Mouse (Mus musculus): ENCODE results near the gene Col24a1. TPM values are rescaled to one million over a fixed set of nuclear protein-coding genes. Genes with fewer than 3 reads are reported as not detected.

The Col24a1 gene
- total and polyA plus RNA-seq, 2 experiments from 2014 or later, result 0.57 to 0.75 TPM

DNA sequence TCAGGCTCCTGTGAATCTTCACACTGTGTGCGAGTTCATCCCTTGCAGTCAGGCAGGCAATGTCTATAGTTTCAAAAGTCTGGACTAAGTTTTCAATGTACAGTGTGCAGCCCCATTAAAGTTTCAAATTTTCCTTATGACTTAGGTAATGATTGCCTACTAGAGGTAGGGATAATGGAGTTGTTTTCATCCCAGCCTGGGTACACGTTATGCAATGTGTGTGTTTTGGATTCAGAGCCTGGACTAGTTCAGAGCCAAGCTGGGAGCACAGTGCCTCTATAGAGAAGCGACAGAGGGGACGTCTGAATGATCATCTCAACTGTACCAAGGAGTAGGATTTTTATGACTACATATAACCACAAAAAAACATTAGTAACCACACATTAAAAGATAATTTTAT, 267.8 kb downstream of the Col24a1 start:
- Histone ChIP-seq H3K36me3 (replicated peaks; ENCODE audit: control insufficient read depth, insufficient read depth, low read length) (no peaks in the 10 kb centered on the region), H3K4me2 (ENCODE audit: low read depth, low read length) (no peak overlapping the region), H3K4me3 (ENCODE audit: low read depth, low read length) (no peak overlapping the region), H3K4me1 (ENCODE audit: control insufficient read depth, insufficient read depth) (no peaks in the 10 kb centered on the region), H3K27me3 (ENCODE audit: control insufficient read depth, insufficient read depth, low read length) (no peaks in the 10 kb centered on the region), H3K9ac (replicated peaks; ENCODE audit: low read depth, low read length) (no peak overlapping the region), H3K9me3 (replicated peaks; ENCODE audit: control insufficient read depth, low read length) (peaks cover 8% of the 10 kb centered on the region; the same call in 1 of the 2 replicates), H3K27ac (ENCODE audit: low read depth) (no peak overlapping the region)
- no peak for DNase-seq (ENCODE audit: low spot score)
- no peak for TF ChIP-seq CTCF (IDR thresholded peaks at IDR 0.05; ENCODE audit: low read depth)
- TF ChIP-seq EP300 (IDR thresholded peaks at IDR 0.05; ENCODE audit: low read depth), result no peak
- WGBS, result 78% methylated on average over 4 of the region's 4 CpGs
- ATAC-seq (ENCODE audit: insufficient read depth, low read depth), result no peak

DNA sequence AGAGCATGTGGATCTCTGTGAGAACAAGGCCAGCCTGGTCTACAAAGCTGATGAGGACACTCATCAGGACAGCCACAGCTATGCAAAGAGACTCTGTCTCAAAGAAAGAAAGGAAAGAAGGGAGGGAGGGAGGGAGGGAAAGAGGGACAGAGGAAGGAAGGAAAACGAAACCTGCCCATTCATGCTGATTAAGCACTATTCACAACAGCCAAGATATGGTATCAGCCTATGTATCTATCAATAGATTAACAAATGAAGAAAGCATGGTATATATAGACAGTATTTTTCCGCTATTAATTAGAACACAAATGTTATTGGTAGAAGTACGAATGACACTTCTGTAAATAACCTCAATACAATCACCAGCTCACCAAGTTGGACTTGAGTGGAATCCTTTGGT, 282.2 kb downstream of the Col24a1 start:
- no peak for ATAC-seq (ENCODE audit: insufficient read depth, low read depth)
- WGBS, result 78% methylated on average over 3 of the region's 3 CpGs
- Histone ChIP-seq H3K27me3 (ENCODE audit: control insufficient read depth, insufficient read depth, low read length) (no peaks in the 10 kb centered on the region), H3K4me3 (ENCODE audit: low read depth, low read length) (no peak overlapping the region), H3K9me3 (replicated peaks; ENCODE audit: control insufficient read depth, low read length) (no peaks in the 10 kb centered on the region), H3K9ac (replicated peaks; ENCODE audit: low read depth, low read length) (no peak overlapping the region), H3K4me1 (ENCODE audit: control insufficient read depth, insufficient read depth) (peaks cover 6% of the 10 kb centered on the region; the same call in 1 of the 2 replicates), H3K36me3 (replicated peaks; ENCODE audit: control insufficient read depth, insufficient read depth, low read length) (peaks cover 13% of the 10 kb centered on the region), H3K4me2 (ENCODE audit: low read depth, low read length) (no peak overlapping the region), H3K27ac (ENCODE audit: low read depth) (no peak overlapping the region)
- TF ChIP-seq CTCF (IDR thresholded peaks at IDR 0.05; ENCODE audit: low read depth) (no peak), EP300 (IDR thresholded peaks at IDR 0.05; ENCODE audit: low read depth) (no peak)
- DNase-seq (ENCODE audit: low spot score), result no peak

DNA sequence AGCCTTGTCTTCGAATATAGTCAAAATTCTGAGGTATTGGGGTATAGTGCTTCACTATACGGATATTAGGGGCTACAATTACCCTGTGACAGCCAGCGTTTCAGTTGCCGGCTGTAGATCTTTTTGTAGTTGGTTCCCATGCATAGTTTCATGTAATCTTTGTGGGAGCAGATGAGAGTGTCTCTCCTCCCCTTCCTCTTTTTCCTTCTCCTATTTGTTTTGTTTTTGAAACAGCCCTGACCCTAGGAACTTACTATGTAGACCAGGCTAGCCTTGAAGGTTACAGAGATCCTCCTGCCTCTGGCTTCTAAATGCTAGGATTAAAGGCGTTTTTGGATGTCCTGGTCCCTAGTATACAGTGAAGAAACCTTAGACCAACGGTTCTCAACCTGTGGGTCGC, 283.1 kb downstream of the Col24a1 start:
- 81% methylated on average over 7 of the region's 7 CpGs for WGBS
- Histone ChIP-seq H3K36me3 (replicated peaks; ENCODE audit: control insufficient read depth, insufficient read depth, low read length) (peaks cover 16% of the 10 kb centered on the region), H3K9ac (replicated peaks; ENCODE audit: low read depth, low read length) (no peak overlapping the region), H3K4me1 (ENCODE audit: control insufficient read depth, insufficient read depth) (peaks cover 6% of the 10 kb centered on the region; the same call in 1 of the 2 replicates), H3K27ac (ENCODE audit: low read depth) (no peak overlapping the region), H3K27me3 (ENCODE audit: control insufficient read depth, insufficient read depth, low read length) (no peaks in the 10 kb centered on the region), H3K9me3 (replicated peaks; ENCODE audit: control insufficient read depth, low read length) (no peaks in the 10 kb centered on the region), H3K4me3 (ENCODE audit: low read depth, low read length) (no peak overlapping the region), H3K4me2 (ENCODE audit: low read depth, low read length) (no peak overlapping the region)
- TF ChIP-seq EP300 (IDR thresholded peaks at IDR 0.05; ENCODE audit: low read depth) (no peak), CTCF (IDR thresholded peaks at IDR 0.05; ENCODE audit: low read depth) (no peak)
- ATAC-seq (ENCODE audit: insufficient read depth, low read depth), result no peak
- no peak for DNase-seq (ENCODE audit: low spot score)

DNA sequence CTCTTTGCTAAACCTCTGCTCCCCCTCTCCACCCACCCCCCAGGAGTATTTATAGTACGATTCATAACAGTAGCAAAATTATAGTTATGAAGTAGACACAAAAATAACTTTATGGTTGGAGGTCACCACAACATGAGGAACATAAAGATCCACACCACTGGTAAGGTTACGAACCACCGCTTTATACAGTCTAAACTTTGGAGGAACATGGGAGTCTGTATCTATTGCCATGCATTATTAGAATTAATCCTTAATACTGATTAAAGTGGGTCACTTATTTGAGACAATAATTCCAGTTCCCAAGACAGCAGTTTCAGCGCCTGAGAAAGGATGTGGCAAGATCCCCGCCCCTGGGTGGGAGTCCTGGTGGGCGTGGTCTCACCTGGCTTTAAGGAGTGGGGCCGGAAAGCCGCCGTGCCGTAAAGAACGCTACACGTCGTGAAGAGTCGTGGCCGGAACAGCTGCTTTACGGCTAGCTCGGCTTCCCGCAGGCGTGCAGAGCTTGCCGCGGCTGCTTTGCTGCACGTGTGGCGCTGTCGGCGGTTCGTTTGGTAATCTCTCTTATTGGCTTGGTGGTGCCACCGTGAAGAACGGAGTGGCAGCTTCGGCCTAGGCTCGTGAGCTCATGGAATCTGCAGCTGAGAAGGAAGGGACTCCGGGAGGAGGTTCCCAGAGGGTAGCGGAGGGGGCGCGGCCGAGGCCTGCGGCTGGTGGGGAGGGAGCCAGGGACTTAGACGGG, 283.6 kb downstream of the Col24a1 start, which contains the start of gene Znhit6:
TSS of gene Znhit6 (plus strand) at position 463 of the 739 bp plus-strand sequence.
- peak within 1 kb of the TSS; percentile 69 for H3K4me3 ChIP-seq (ENCODE audit: low read depth, low read length)
- H3K27me3 ChIP-seq (ENCODE audit: control insufficient read depth, insufficient read depth, low read length), result no peaks in the 10 kb centered on the region
- no peaks in the 10 kb centered on the region for H3K9me3 ChIP-seq (replicated peaks; ENCODE audit: control insufficient read depth, low read length)
- peaks cover 17% of the 10 kb centered on the region for H3K36me3 ChIP-seq (replicated peaks; ENCODE audit: control insufficient read depth, insufficient read depth, low read length)
- H3K4me2 ChIP-seq (ENCODE audit: low read depth, low read length), result peak within 1 kb of the TSS; percentile 70
- ATAC-seq (ENCODE audit: insufficient read depth, low read depth), result peak; percentile 90
- 6% methylated on average over 37 of the region's 37 CpGs for WGBS
- peak within 1 kb of the TSS; percentile 49 for H3K9ac ChIP-seq (replicated peaks; ENCODE audit: low read depth, low read length)
- peak within 1 kb of the TSS; percentile 9; the same call in 1 of the 2 replicates for H3K27ac ChIP-seq (ENCODE audit: low read depth)
- TF ChIP-seq CTCF (IDR thresholded peaks at IDR 0.05; ENCODE audit: low read depth) (no peak; the same call in 1 of the 2 replicates), EP300 (IDR thresholded peaks at IDR 0.05; ENCODE audit: low read depth) (no peak)
- peaks cover 6% of the 10 kb centered on the region; the same call in 1 of the 2 replicates for H3K4me1 ChIP-seq (ENCODE audit: control insufficient read depth, insufficient read depth)
- peak; percentile 93 for DNase-seq (ENCODE audit: low spot score)

DNA sequence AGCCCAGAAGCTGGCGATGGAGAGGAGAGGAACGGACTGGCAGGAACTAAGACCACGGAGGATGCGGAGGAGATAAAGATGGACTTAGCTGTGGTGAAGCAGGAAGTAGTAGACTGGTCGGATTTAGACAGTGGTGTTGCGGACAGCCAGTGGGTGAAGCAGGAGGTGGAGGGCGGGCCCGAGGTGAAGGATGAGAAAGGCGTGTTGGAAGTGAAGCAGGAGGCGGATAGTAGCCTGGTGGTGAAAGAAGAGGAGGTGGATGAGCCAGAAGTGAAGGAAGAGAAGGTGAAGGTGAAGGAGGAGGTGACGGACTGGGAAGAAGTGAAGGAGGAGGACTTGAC, 284.2 kb downstream of the Col24a1 start:
- peak; percentile 44 for ATAC-seq (ENCODE audit: insufficient read depth, low read depth)
- Histone ChIP-seq H3K27me3 (ENCODE audit: control insufficient read depth, insufficient read depth, low read length) (no peaks in the 10 kb centered on the region), H3K4me3 (ENCODE audit: low read depth, low read length) (peak overlapping the region; percentile 69), H3K36me3 (replicated peaks; ENCODE audit: control insufficient read depth, insufficient read depth, low read length) (peaks cover 17% of the 10 kb centered on the region), H3K9ac (replicated peaks; ENCODE audit: low read depth, low read length) (peak overlapping the region; percentile 49), H3K9me3 (replicated peaks; ENCODE audit: control insufficient read depth, low read length) (no peaks in the 10 kb centered on the region), H3K4me1 (ENCODE audit: control insufficient read depth, insufficient read depth) (peaks cover 6% of the 10 kb centered on the region; the same call in 1 of the 2 replicates), H3K4me2 (ENCODE audit: low read depth, low read length) (peak overlapping the region; percentile 70), H3K27ac (ENCODE audit: low read depth) (peak overlapping the region; percentile 9; the same call in 1 of the 2 replicates)
- DNase-seq (ENCODE audit: low spot score), result no peak
- under 1% methylated on average over 11 of the region's 11 CpGs for WGBS
- no peak for TF ChIP-seq EP300 (IDR thresholded peaks at IDR 0.05; ENCODE audit: low read depth)
- no peak for TF ChIP-seq CTCF (IDR thresholded peaks at IDR 0.05; ENCODE audit: low read depth)
